Mouse (Mus musculus): ENCODE measurements around the gene Col26a1. TPM values are rescaled to one million over a fixed set of nuclear protein-coding genes. Genes with fewer than 3 reads are reported as not detected.
A peak's percentile ranks its signal among the peaks of the same experiment; 100 is the strongest.

Gene Col26a1
- polyA plus RNA-seq, 1 experiment from 2014 or later = 62.5 TPM

GRCm38 (mm10) chr5:136792541-136792940 lies 90.5 kb downstream of the Col26a1 start:
- WGBS = 78% methylated on average over 10 of the region's 10 CpGs
- no peak overlapping the region for H3K4me2 ChIP-seq
- H3K27me3 ChIP-seq = no peaks in the 10 kb centered on the region
- no peak overlapping the region for H3K9ac ChIP-seq
- no peaks in the 10 kb centered on the region for H3K36me3 ChIP-seq
- peaks cover 10% of the 10 kb centered on the region for H3K4me1 ChIP-seq
- no peak overlapping the region for H3K27ac ChIP-seq
- no peaks in the 10 kb centered on the region for H3K9me3 ChIP-seq (replicated peaks)
- H3K4me3 ChIP-seq (replicated peaks) = no peak overlapping the region
- ATAC-seq (replicated peaks; ENCODE audit: low FRiP score) = no peak

GRCm38 (mm10) chr5:136791204-136791603 lies 91.8 kb downstream of the Col26a1 start:
- H3K36me3 ChIP-seq = no peaks in the 10 kb centered on the region
- H3K4me1 ChIP-seq = peaks cover 3% of the 10 kb centered on the region; the same call in 1 of the 2 replicates
- no peak overlapping the region for H3K4me2 ChIP-seq
- no peak overlapping the region for H3K27ac ChIP-seq
- H3K9ac ChIP-seq = no peak overlapping the region
- no peaks in the 10 kb centered on the region for H3K9me3 ChIP-seq (replicated peaks)
- no peaks in the 10 kb centered on the region for H3K27me3 ChIP-seq
- H3K4me3 ChIP-seq (replicated peaks) = no peak overlapping the region
- 59% methylated on average over 3 of the region's 3 CpGs for WGBS
- ATAC-seq (replicated peaks; ENCODE audit: low FRiP score) = no peak

GRCm38 (mm10) chr5:136790570-136791196 lies 92.3 kb downstream of the Col26a1 start:
- ATAC-seq (replicated peaks; ENCODE audit: low FRiP score) = peak; percentile 58; the same call in 1 of the 2 replicates
- Histone ChIP-seq H3K4me1 (peaks cover 3% of the 10 kb centered on the region; the same call in 1 of the 2 replicates), H3K4me3 (replicated peaks) (no peak overlapping the region), H3K27ac (no peak overlapping the region), H3K4me2 (no peak overlapping the region), H3K36me3 (no peaks in the 10 kb centered on the region), H3K9ac (no peak overlapping the region), H3K27me3 (no peaks in the 10 kb centered on the region), H3K9me3 (replicated peaks) (no peaks in the 10 kb centered on the region)
- WGBS = 15% methylated on average over 11 of the region's 11 CpGs

- H3K9ac ChIP-seq = no peak overlapping the region
- H3K4me1 ChIP-seq = peaks cover 3% of the 10 kb centered on the region; the same call in 1 of the 2 replicates
- H3K36me3 ChIP-seq = 0 out of 2 replicates have a peak, but pooled peaks cover 3% of the 10 kb centered on the region
- no peak for ATAC-seq (replicated peaks; ENCODE audit: low FRiP score)
- no peaks in the 10 kb centered on the region for H3K27me3 ChIP-seq
- no peaks in the 10 kb centered on the region for H3K9me3 ChIP-seq (replicated peaks)
- H3K27ac ChIP-seq = no peak overlapping the region
- no peak overlapping the region for H3K4me2 ChIP-seq
- 75% methylated on average over 8 of the region's 8 CpGs for WGBS
- H3K4me3 ChIP-seq (replicated peaks) = no peak overlapping the region
Measured at GRCm38 (mm10) chr5:136784531-136784930, 98.5 kb downstream of the Col26a1 start.

- H3K9me3 ChIP-seq (replicated peaks) = no peaks in the 10 kb centered on the region
- H3K4me2 ChIP-seq = peak overlapping the region; percentile 36; the same call in 1 of the 2 replicates
- H3K4me3 ChIP-seq (replicated peaks) = no peak overlapping the region
- H3K27ac ChIP-seq = no peak overlapping the region
- H3K9ac ChIP-seq = no peak overlapping the region
- H3K27me3 ChIP-seq = no peaks in the 10 kb centered on the region
- 0 out of 2 replicates have a peak, but pooled peaks cover 3% of the 10 kb centered on the region for H3K36me3 ChIP-seq
- no peak for ATAC-seq (replicated peaks; ENCODE audit: low FRiP score)
- H3K4me1 ChIP-seq = peaks cover 3% of the 10 kb centered on the region; the same call in 1 of the 2 replicates
- 59% methylated on average over 13 of the region's 13 CpGs for WGBS
Measured at GRCm38 (mm10) chr5:136782600-136782999, 100.4 kb downstream of the Col26a1 start.

GRCm38 (mm10) chr5:136780465-136780864 lies 102.5 kb downstream of the Col26a1 start:
- WGBS = 52% methylated on average over 10 of the region's 10 CpGs

GRCm38 (mm10) chr5:136779946-136780345 lies 103.1 kb downstream of the Col26a1 start:
- peaks cover 11% of the 10 kb centered on the region; the same call in 1 of the 2 replicates for H3K36me3 ChIP-seq
- H3K27ac ChIP-seq = no peak overlapping the region
- no peak for ATAC-seq (replicated peaks; ENCODE audit: low FRiP score)
- H3K4me1 ChIP-seq = peaks cover 3% of the 10 kb centered on the region; the same call in 1 of the 2 replicates
- no peaks in the 10 kb centered on the region for H3K9me3 ChIP-seq (replicated peaks)
- H3K27me3 ChIP-seq = no peaks in the 10 kb centered on the region
- H3K4me2 ChIP-seq = no peak overlapping the region
- H3K4me3 ChIP-seq (replicated peaks) = no peak overlapping the region
- 84% methylated on average over 6 of the region's 6 CpGs for WGBS
- no peak overlapping the region for H3K9ac ChIP-seq

More at GRCm38 (mm10) chr5:136780465-136780864, 102.5 kb downstream of the Col26a1 start:
- Histone ChIP-seq H3K36me3 (peaks cover 11% of the 10 kb centered on the region; the same call in 1 of the 2 replicates), H3K9me3 (replicated peaks) (no peaks in the 10 kb centered on the region), H3K4me3 (replicated peaks) (no peak overlapping the region), H3K4me2 (no peak overlapping the region), H3K9ac (no peak overlapping the region), H3K27ac (no peak overlapping the region), H3K4me1 (peaks cover 3% of the 10 kb centered on the region; the same call in 1 of the 2 replicates), H3K27me3 (no peaks in the 10 kb centered on the region)
- ATAC-seq (replicated peaks; ENCODE audit: low FRiP score) = no peak

- no peak overlapping the region for H3K4me2 ChIP-seq
- no peak overlapping the region for H3K9ac ChIP-seq
- H3K27ac ChIP-seq = no peak overlapping the region
- no peak for ATAC-seq (replicated peaks; ENCODE audit: low FRiP score)
- peaks cover 12% of the 10 kb centered on the region; the same call in 1 of the 2 replicates for H3K4me1 ChIP-seq
- 79% methylated on average over 3 of the region's 3 CpGs for whole genome bisulfite sequencing
- H3K27me3 ChIP-seq = no peaks in the 10 kb centered on the region
- H3K9me3 ChIP-seq (replicated peaks) = 0 out of 2 replicates have a peak, but pooled peaks cover 2% of the 10 kb centered on the region
- H3K4me3 ChIP-seq (replicated peaks) = no peak overlapping the region
- H3K36me3 ChIP-seq = peaks cover 8% of the 10 kb centered on the region; the same call in 1 of the 2 replicates
Measured at GRCm38 (mm10) chr5:136775548-136775947, 107.5 kb downstream of the Col26a1 start.

GRCm38 (mm10) chr5:136773044-136774039 lies 109.7 kb downstream of the Col26a1 start:
- Histone ChIP-seq H3K4me3 (replicated peaks) (no peak overlapping the region), H3K4me1 (peaks cover 19% of the 10 kb centered on the region), H3K4me2 (no peak overlapping the region), H3K9me3 (replicated peaks) (0 out of 2 replicates have a peak, but pooled peaks cover 2% of the 10 kb centered on the region), H3K36me3 (peaks cover 8% of the 10 kb centered on the region; the same call in 1 of the 2 replicates), H3K9ac (no peak overlapping the region), H3K27ac (no peak overlapping the region), H3K27me3 (no peaks in the 10 kb centered on the region)
- peak; percentile 47; the same call in 1 of the 2 replicates for ATAC-seq (replicated peaks; ENCODE audit: low FRiP score)
- 58% methylated on average over 22 of the region's 22 CpGs for WGBS

GRCm38 (mm10) chr5:136771132-136771531 lies 111.9 kb downstream of the Col26a1 start:
- H3K27me3 ChIP-seq = no peaks in the 10 kb centered on the region
- ATAC-seq (replicated peaks; ENCODE audit: low FRiP score) = no peak
- H3K9ac ChIP-seq = no peak overlapping the region
- no peaks in the 10 kb centered on the region for H3K36me3 ChIP-seq
- peaks cover 23% of the 10 kb centered on the region for H3K4me1 ChIP-seq
- 89% methylated on average over 10 of the region's 10 CpGs for WGBS
- H3K27ac ChIP-seq = no peak overlapping the region
- no peak overlapping the region for H3K4me2 ChIP-seq
- H3K9me3 ChIP-seq (replicated peaks) = 0 out of 2 replicates have a peak, but pooled peaks cover 2% of the 10 kb centered on the region
- no peak overlapping the region for H3K4me3 ChIP-seq (replicated peaks)

GRCm38 (mm10) chr5:136767304-136767703 lies 115.7 kb downstream of the Col26a1 start:
- Histone ChIP-seq H3K4me1 (peaks cover 25% of the 10 kb centered on the region), H3K4me2 (no peak overlapping the region), H3K4me3 (replicated peaks) (no peak overlapping the region), H3K9ac (no peak overlapping the region), H3K36me3 (no peaks in the 10 kb centered on the region), H3K9me3 (replicated peaks) (no peaks in the 10 kb centered on the region), H3K27ac (no peak overlapping the region), H3K27me3 (no peaks in the 10 kb centered on the region)
- WGBS = 76% methylated on average over 9 of the region's 9 CpGs
- no peak for ATAC-seq (replicated peaks; ENCODE audit: low FRiP score)

Measured in kidney, embryonic 15.5 days (tissue).